Mouse (Mus musculus) MEL (cell line): ENCODE results near the gene Tcf12. TPM values are rescaled to one million over a fixed set of nuclear protein-coding genes. Genes with fewer than 3 reads are reported as not detected.

Experiments
- DNase-seq: peaks from one replicate; pipeline ENCODE4 v3.0.0; 2011; ENCODE audit warnings: low read depth, low spot score
- H3K27ac ChIP-seq: 2 replicates; pipeline ENCODE4 v1.5.1; 2012; ENCODE audit warnings: low read depth, mild to moderate bottlenecking, control low read depth, low read length, moderate library complexity; ENCODE audit not compliant: control insufficient read depth
- H3K27me3 ChIP-seq, 2 experiments: fragments of 150-350 bp in 1 of 2; sonication (generic) in 1 of 2; 2 replicates each; pipeline ENCODE4 v1.6.1; 2012; ENCODE audit warnings: low read length in 2 of 2, mild to moderate bottlenecking in 2 of 2, improper control_type of control experiment in 1 of 2, moderate library complexity in 1 of 2; ENCODE audit not compliant: insufficient read depth in 2 of 2, control insufficient read depth in 1 of 2
- H3K36me3 ChIP-seq, 2 experiments: 2 replicates each; pipeline ENCODE4 v1.6.1; 2012 to 2014; ENCODE audit warnings: low read length in 2 of 2, improper control_type of control experiment in 1 of 2, inconsistent platforms in 1 of 2, mild to moderate bottlenecking in 1 of 2; ENCODE audit not compliant: insufficient read depth in 2 of 2, control insufficient read depth in 1 of 2
- H3K4me1 ChIP-seq, 2 experiments: fragments of 150-350 bp in 1 of 2; sonication (generic) in 1 of 2; 2 replicates each; pipeline ENCODE4 v1.6.1; 2012; ENCODE audit warnings: low read length in 2 of 2, improper control_type of control experiment in 1 of 2, mild to moderate bottlenecking in 1 of 2; ENCODE audit not compliant: insufficient read depth in 2 of 2, control insufficient read depth in 1 of 2
- H3K4me3 ChIP-seq, 2 experiments: fragments of 150-350 bp in 1 of 2; sonication (generic) in 1 of 2; 2 replicates each; pipeline ENCODE4 v1.5.1; 2012; ENCODE audit warnings: low read depth in 2 of 2, low read length in 2 of 2, mild to moderate bottlenecking in 2 of 2, moderate library complexity in 2 of 2, control low read depth in 1 of 2, improper control_type of control experiment in 1 of 2; ENCODE audit not compliant: control insufficient read depth in 1 of 2, insufficient read depth in 1 of 2
- H3K79me2 ChIP-seq: 2 replicates; pipeline ENCODE4 v1.6.1; 2012; ENCODE audit warnings: mild to moderate bottlenecking, low read length, moderate library complexity; ENCODE audit not compliant: control insufficient read depth, poor library complexity, insufficient read depth
- H3K9ac ChIP-seq: 2 replicates; pipeline ENCODE4 v1.6.1; 2012; ENCODE audit warnings: low read depth, mild to moderate bottlenecking, control low read depth, low read length, moderate library complexity; ENCODE audit not compliant: control insufficient read depth, poor library complexity, severe bottlenecking
- H3K9me3 ChIP-seq: fragments of 150-350 bp; sonication (generic); replicated peaks from 2 replicates; pipeline ENCODE4 v1.6.1; 2012; ENCODE audit warnings: mild to moderate bottlenecking, low read length, improper control_type of control experiment, moderate library complexity; ENCODE audit not compliant: insufficient read depth
- BHLHE40 ChIP-seq: IDR thresholded peaks from 2 replicates; pipeline ENCODE4 v1.6.1; 2012; ENCODE audit warnings: low read depth, mild to moderate bottlenecking, inconsistent platforms, low read length, improper control_type of control experiment, borderline replicate concordance
- CHD1 ChIP-seq: IDR thresholded peaks from 2 replicates; pipeline ENCODE4 v1.6.1; 2012; ENCODE audit warnings: low read depth, mild to moderate bottlenecking, inconsistent platforms, low read length, improper control_type of control experiment
- CHD2 ChIP-seq: IDR thresholded peaks from 2 replicates; pipeline ENCODE4 v1.6.1; 2011; ENCODE audit warnings: low read length, improper control_type of control experiment
- CTCF ChIP-seq, 3 experiments: IDR thresholded peaks in 2 of 3; conservative IDR thresholded peaks in 1 of 3; 2 replicates each; pipeline ENCODE4 v1.5.1; 2011 to 2012; ENCODE audit warnings: low read length in 3 of 3, low read depth in 2 of 3, mild to moderate bottlenecking in 2 of 3, improper control_type of control experiment in 1 of 3, inconsistent platforms in 1 of 3, mixed read lengths in 1 of 3, moderate library complexity in 1 of 3; ENCODE audit not compliant: control insufficient read depth in 1 of 3, insufficient read depth in 1 of 3, poor library complexity in 1 of 3, severe bottlenecking in 1 of 3
- E2F4 ChIP-seq: IDR thresholded peaks from 2 replicates; pipeline ENCODE4 v1.6.1; 2011; ENCODE audit warnings: low read depth, low read length, improper control_type of control experiment, borderline replicate concordance
- ELF1 ChIP-seq: IDR thresholded peaks from 2 replicates; pipeline ENCODE4 v1.6.1; 2014; ENCODE audit warnings: low read depth, mild to moderate bottlenecking, inconsistent platforms, low read length, improper control_type of control experiment, moderate library complexity
- EP300 ChIP-seq, 2 experiments: IDR thresholded peaks; 2 replicates each; pipeline ENCODE4 v1.6.1; 2011; ENCODE audit warnings: improper control_type of control experiment in 2 of 2, low read length in 2 of 2, low read depth in 1 of 2, mild to moderate bottlenecking in 1 of 2
- ETS1 ChIP-seq: IDR thresholded peaks from 2 replicates; pipeline ENCODE4 v1.6.1; 2012; ENCODE audit warnings: low read depth, mild to moderate bottlenecking, inconsistent platforms, low read length, improper control_type of control experiment, moderate library complexity
- HCFC1 ChIP-seq: IDR thresholded peaks from 2 replicates; pipeline ENCODE4 v1.6.1; 2012; ENCODE audit warnings: low read depth, mild to moderate bottlenecking, inconsistent platforms, low read length, improper control_type of control experiment, moderate library complexity
- MAFK ChIP-seq: IDR thresholded peaks from 2 replicates; pipeline ENCODE4 v1.6.1; 2011; ENCODE audit warnings: low read depth, mild to moderate bottlenecking, low read length, improper control_type of control experiment, borderline replicate concordance
- MAX ChIP-seq: IDR thresholded peaks from 2 replicates; pipeline ENCODE4 v1.6.1; 2011; ENCODE audit warnings: low read length, improper control_type of control experiment
- MAZ ChIP-seq: IDR thresholded peaks from 2 replicates; pipeline ENCODE4 v1.6.1; 2012; ENCODE audit warnings: low read depth, mild to moderate bottlenecking, inconsistent platforms, low read length, improper control_type of control experiment
- MEF2A ChIP-seq: IDR thresholded peaks from 2 replicates; pipeline ENCODE4 v1.6.1; 2014; ENCODE audit warnings: low read depth, mild to moderate bottlenecking, inconsistent platforms, low read length, improper control_type of control experiment; ENCODE audit not compliant: poor library complexity, insufficient replicate concordance, severe bottlenecking; ENCODE audit errors: extremely low read depth
- MYB ChIP-seq: IDR thresholded peaks from 2 replicates; pipeline ENCODE4 v1.6.1; 2011; ENCODE audit warnings: mild to moderate bottlenecking, low read depth, low read length, improper control_type of control experiment
- MYC ChIP-seq: IDR thresholded peaks from 2 replicates; pipeline ENCODE4 v1.6.1; 2011; ENCODE audit warnings: low read depth, mild to moderate bottlenecking, low read length, improper control_type of control experiment, moderate library complexity
- NELFE ChIP-seq: IDR thresholded peaks from 2 replicates; pipeline ENCODE4 v1.6.1; 2011; ENCODE audit warnings: low read depth, low read length, improper control_type of control experiment
- NRF1 ChIP-seq: IDR thresholded peaks from 2 replicates; pipeline ENCODE4 v1.6.1; 2014; ENCODE audit warnings: low read depth, mild to moderate bottlenecking, inconsistent platforms, low read length, improper control_type of control experiment, moderate library complexity; ENCODE audit not compliant: poor library complexity, insufficient read depth, severe bottlenecking
- POLR2A ChIP-seq, 2 experiments: IDR thresholded peaks; 2 replicates each; pipeline ENCODE4 v1.6.1; 2011 to 2012; ENCODE audit warnings: low read length in 2 of 2, mild to moderate bottlenecking in 2 of 2, control low read depth in 1 of 2, improper control_type of control experiment in 1 of 2, low read depth in 1 of 2, moderate library complexity in 1 of 2; ENCODE audit not compliant: control insufficient read depth in 1 of 2, insufficient read depth in 1 of 2, poor library complexity in 1 of 2
- POLR2AphosphoS2 ChIP-seq: IDR thresholded peaks from 2 replicates; pipeline ENCODE4 v1.6.1; 2011; ENCODE audit warnings: low read length, improper control_type of control experiment
- POLR2AphosphoS5 ChIP-seq: IDR thresholded peaks from 2 replicates; pipeline ENCODE4 v1.6.1; 2012; ENCODE audit warnings: low read depth, borderline replicate concordance, mild to moderate bottlenecking, inconsistent platforms, low read length, moderate library complexity, mixed read lengths
- RAD21 ChIP-seq: IDR thresholded peaks from 2 replicates; pipeline ENCODE4 v1.6.1; 2011; ENCODE audit warnings: mild to moderate bottlenecking, low read depth, low read length, improper control_type of control experiment
- RCOR1 ChIP-seq: IDR thresholded peaks from 2 replicates; pipeline ENCODE4 v1.6.1; 2012; ENCODE audit warnings: low read depth, mild to moderate bottlenecking, inconsistent platforms, low read length, improper control_type of control experiment
- SIN3A ChIP-seq: IDR thresholded peaks from 2 replicates; pipeline ENCODE4 v1.6.1; 2012; ENCODE audit warnings: low read length, improper control_type of control experiment, inconsistent platforms
- TAL1 ChIP-seq: IDR thresholded peaks from 2 replicates; pipeline ENCODE4 v1.6.1; 2012; ENCODE audit warnings: mild to moderate bottlenecking, inconsistent platforms, low read length, moderate library complexity, mixed read lengths
- TBP ChIP-seq: IDR thresholded peaks from 2 replicates; pipeline ENCODE4 v1.8.0; 2011; ENCODE audit warnings: low read depth, low read length, improper control_type of control experiment
- UBTF ChIP-seq: IDR thresholded peaks from 2 replicates; pipeline ENCODE4 v1.6.1; 2012; ENCODE audit warnings: low read depth, mild to moderate bottlenecking, inconsistent platforms, low read length, improper control_type of control experiment, moderate library complexity, borderline replicate concordance; ENCODE audit not compliant: insufficient read depth
- ZC3H11A ChIP-seq: IDR thresholded peaks from 2 replicates; pipeline ENCODE4 v1.6.1; 2012; ENCODE audit warnings: low read depth, mild to moderate bottlenecking, inconsistent platforms, low read length, improper control_type of control experiment
- ZKSCAN1 ChIP-seq: IDR thresholded peaks from 2 replicates; pipeline ENCODE4 v1.6.1; 2012; ENCODE audit warnings: low read depth, mild to moderate bottlenecking, inconsistent platforms, low read length, improper control_type of control experiment, moderate library complexity
- ZMIZ1 ChIP-seq: IDR thresholded peaks from 2 replicates; pipeline ENCODE4 v1.6.1; 2012; ENCODE audit warnings: low read depth, mild to moderate bottlenecking, inconsistent platforms, low read length, improper control_type of control experiment, moderate library complexity
- polyA plus RNA-seq, 2 experiments: library from polyadenylated mRNA; stranded (reverse) in 1 of 2; unstranded in 1 of 2; fragments of >175 nt in 1 of 2; fragments of >200 nt in 1 of 2; gene quantifications; 2 replicates each; pipeline versions ENCODE4 v1.2.1 to v1.2.4; 2012; ENCODE audit warnings: low replicate concordance in 2 of 2, low read depth in 1 of 2; ENCODE audit not compliant: insufficient read length in 2 of 2, insufficient read depth in 1 of 2, missing spikeins in 1 of 2
- total RNA-seq: library from RNA; depleted of rRNA; stranded (reverse); fragments of 300-350 nt; gene quantifications from 2 replicates; pipeline ENCODE4 v1.2.3, GENCODE M21; 2012

Tcf12 gene
- total and polyA plus RNA-seq, 3 experiments, result 29.3 to 70.5 (median 39.6) TPM

GRCm38 (mm10) chr9:72098056-72098455, 13.6 kb downstream of the Tcf12 start:
- Histone ChIP-seq H3K4me3 (no peak overlapping the region), H3K4me1 (peaks cover 6 to 15% of the 10 kb centered on the region in 2 experiments), H3K9me3 (no peaks in the 10 kb centered on the region), H3K27me3 (no peaks in the 10 kb centered on the region), H3K9ac (no peak overlapping the region), H3K36me3 (peaks cover 4 to 19% of the 10 kb centered on the region in 2 experiments), H3K27ac (no peak overlapping the region), H3K79me2 (peaks cover 17% of the 10 kb centered on the region)
- DNase-seq, result no peak
- TF ChIP-seq CTCF (IDR thresholded peaks at IDR 0.05 in 2 of 3, conservative IDR thresholded peaks at IDR 0.05 in 1 of 3; ENCODE audit: control insufficient read depth in 1 of 3, insufficient read depth in 1 of 3, low read depth in 2 of 3, low read length in 3 of 3, poor library complexity in 1 of 3, severe bottlenecking in 1 of 3) (no peak), TAL1 (no peak), MEF2A (no peak), MAX (no peak), POLR2A (IDR thresholded peaks at IDR 0.05; ENCODE audit: control insufficient read depth in 1 of 2, insufficient read depth in 1 of 2, low read depth in 1 of 2, low read length in 2 of 2, poor library complexity in 1 of 2) (no peak), ELF1 (no peak), MYB (no peak), MAFK (no peak), EP300 (IDR thresholded peaks at IDR 0.05; ENCODE audit: low read depth in 1 of 2, low read length in 2 of 2) (no peak), RAD21 (no peak), ZC3H11A (no peak), NRF1 (no peak), ZKSCAN1 (no peak), ETS1 (no peak), HCFC1 (no peak), BHLHE40 (no peak), SIN3A (no peak), RCOR1 (no peak), POLR2AphosphoS5 (no peak)

- H3K27ac ChIP-seq, result no peak overlapping the region
- peaks cover 4 to 18% of the 10 kb centered on the region in 2 experiments for H3K36me3 ChIP-seq
- H3K9ac ChIP-seq, result no peak overlapping the region
- no peak for TF ChIP-seq TAL1
- no peak for TF ChIP-seq ELF1
- TF ChIP-seq E2F4, result no peak
- TF ChIP-seq HCFC1, result no peak
- TF ChIP-seq NELFE, result no peak
- TF ChIP-seq MAX, result no peak
- TF ChIP-seq TBP, result no peak
- no peak for TF ChIP-seq ZMIZ1
- no peak for TF ChIP-seq CTCF (IDR thresholded peaks at IDR 0.05 in 2 of 3, conservative IDR thresholded peaks at IDR 0.05 in 1 of 3; ENCODE audit: control insufficient read depth in 1 of 3, insufficient read depth in 1 of 3, low read depth in 2 of 3, low read length in 3 of 3, poor library complexity in 1 of 3, severe bottlenecking in 1 of 3)
- TF ChIP-seq MYC, result no peak
- no peak for TF ChIP-seq POLR2AphosphoS2
- TF ChIP-seq POLR2AphosphoS5, result no peak
- no peak for TF ChIP-seq CHD1
- no peak for TF ChIP-seq UBTF
- no peak for TF ChIP-seq CHD2
- no peak for TF ChIP-seq MAZ
- H3K4me3 ChIP-seq, result no peak overlapping the region
- DNase-seq, result no peak
- H3K4me1 ChIP-seq, result peaks cover 6 to 15% of the 10 kb centered on the region in 2 experiments
- no peaks in the 10 kb centered on the region for H3K27me3 ChIP-seq
- no peaks in the 10 kb centered on the region for H3K9me3 ChIP-seq
- H3K79me2 ChIP-seq, result peaks cover 18% of the 10 kb centered on the region
These were observed 14.6 kb downstream of the Tcf12 start for GRCm38 (mm10) chr9:72097083-72097482.
